Mouse (Mus musculus) kidney, adult 2 months (tissue): ENCODE data around the gene 4932411N23Rik. TPM values are rescaled to one million over a fixed set of nuclear protein-coding genes. Genes with fewer than 3 reads are reported as not detected.
A peak's percentile ranks its signal among the peaks of the same experiment; 100 is the strongest.
"Not testable (repeated sequence)": the region's sequence is repeated elsewhere in the genome, so short reads cannot be mapped to it uniquely, and the experiment has no call there.

Experiments
- DNase-seq: peaks from one replicate; pipeline ENCODE4 v3.0.0; 2021
- H3K27ac ChIP-seq: fragments of 200-500 bp; 2 replicates; pipeline ENCODE4 v1.5.1; 2012; ENCODE audit warnings: low read depth, low read length, control low read depth, inconsistent platforms; ENCODE audit not compliant: insufficient read depth
- H3K27me3 ChIP-seq: fragments of 200-500 bp; replicated peaks from 2 replicates; pipeline ENCODE4 v1.6.1; 2012; ENCODE audit warnings: mild to moderate bottlenecking, moderate library complexity, low read length, inconsistent platforms; ENCODE audit not compliant: control insufficient read depth, insufficient read depth
- H3K36me3 ChIP-seq: fragments of 200-500 bp; 2 replicates; pipeline ENCODE4 v1.6.1; 2012; ENCODE audit warnings: mild to moderate bottlenecking, moderate library complexity, low read length, inconsistent platforms; ENCODE audit not compliant: control insufficient read depth, insufficient read depth
- H3K4me1 ChIP-seq: fragments of 200-500 bp; 2 replicates; pipeline ENCODE4 v1.6.1; 2011; ENCODE audit warnings: low read length; ENCODE audit not compliant: control insufficient read depth, insufficient read depth
- H3K4me3 ChIP-seq: fragments of 200-500 bp; 2 replicates; pipeline ENCODE4 v1.5.1; 2011; ENCODE audit warnings: mild to moderate bottlenecking, low read depth, low read length, control low read depth; ENCODE audit not compliant: insufficient read depth
- CTCF ChIP-seq: fragments of 200-500 bp; conservative IDR thresholded peaks from 2 replicates; pipeline ENCODE4 v1.5.1; 2011; ENCODE audit warnings: low read depth, mild to moderate bottlenecking, control low read depth, low read length, moderate library complexity, mixed read lengths; ENCODE audit not compliant: insufficient read depth, insufficient read length
- POLR2A ChIP-seq: fragments of 200-500 bp; IDR thresholded peaks from one replicate; pipeline ENCODE4 v1.6.1; 2011; ENCODE audit warnings: low read depth, low read length, control low read depth
- WGBS: fragments of 180-500 bp; shearing (Covaris S2); methylation state at CpG from one replicate; pipeline ENCODE4 v1.1.7; 2018; 5-methylcytosine and 5-hydroxymethylcytosine counted together
- polyA plus RNA-seq: library from polyadenylated mRNA; depleted of rRNA; stranded (reverse); fragments of >200 nt; gene quantifications from 2 replicates; pipeline ENCODE4 v1.2.3, GENCODE M21; 2012; rRNA removed

Gene 4932411N23Rik
- polyA plus RNA-seq = not detected in 2 replicates

DNA sequence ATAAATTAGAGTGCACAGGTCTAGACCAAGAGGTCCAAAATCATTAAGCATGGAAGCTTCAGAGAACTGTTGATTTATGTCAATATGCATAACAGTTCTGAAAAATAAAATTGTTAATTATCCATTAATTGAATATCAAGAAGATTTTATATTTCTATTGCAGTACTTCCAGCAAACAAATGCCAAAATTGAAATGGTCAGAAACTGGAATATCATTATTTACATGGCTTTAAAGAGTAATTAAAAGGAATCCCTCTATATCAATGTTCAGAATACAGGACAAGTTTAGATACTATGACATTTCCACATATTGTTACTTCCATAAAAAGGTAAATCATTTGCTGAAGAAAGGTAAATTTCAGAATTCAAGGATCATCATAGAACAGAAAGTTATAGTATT is at the start of gene 4932411N23Rik:
Gene 4932411N23Rik (minus strand): TSS at position 101 of the 400 bp plus-strand sequence.
- H3K4me1 ChIP-seq = no peaks in the 10 kb centered on the region
- no peaks in the 10 kb centered on the region for H3K27me3 ChIP-seq
- no peak within 1 kb of the TSS for H3K27ac ChIP-seq
- H3K4me3 ChIP-seq = no peak within 1 kb of the TSS
- no peaks in the 10 kb centered on the region for H3K36me3 ChIP-seq
- no peak for DNase-seq
- TF ChIP-seq POLR2A = no peak
- no peak for TF ChIP-seq CTCF

GRCm38 (mm10) chrX:126779895-126780294 is 35.8 kb downstream of the 4932411N23Rik start:
- Histone ChIP-seq H3K27me3 (no peaks in the 10 kb centered on the region), H3K27ac (no peak overlapping the region), H3K36me3 (no peaks in the 10 kb centered on the region), H3K4me3 (no peak overlapping the region), H3K4me1 (no peaks in the 10 kb centered on the region)
- TF ChIP-seq CTCF (no peak), POLR2A (no peak)
- 83% methylated on average over 5 of the region's 5 CpGs for WGBS
- DNase-seq = no peak

DNA sequence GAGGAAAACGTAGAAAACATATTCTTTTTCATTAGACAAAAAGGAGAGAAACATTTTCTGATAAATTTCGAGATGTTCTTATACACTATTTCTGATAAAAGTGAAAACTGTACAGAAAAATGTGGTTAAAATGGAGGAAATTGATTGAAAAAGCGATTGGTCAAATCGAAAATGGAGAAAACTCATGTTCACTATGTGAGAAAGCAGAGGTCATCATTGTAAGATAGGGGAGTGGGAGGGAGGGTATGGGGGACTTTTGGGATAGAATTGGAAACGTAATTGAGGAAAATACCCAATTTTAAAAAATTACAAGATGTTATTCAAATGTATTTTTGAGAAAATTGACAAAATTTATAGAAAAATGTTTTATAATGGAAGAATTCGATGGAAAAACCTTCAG is 38.0 kb downstream of the 4932411N23Rik start:
- H3K27me3 ChIP-seq, H3K27ac ChIP-seq, H3K4me1 ChIP-seq, H3K36me3 ChIP-seq, H3K4me3 ChIP-seq: not testable (repeated sequence)
- DNase-seq = peak; percentile 6
- WGBS = 80% methylated on average over 5 of the region's 6 CpGs

DNA sequence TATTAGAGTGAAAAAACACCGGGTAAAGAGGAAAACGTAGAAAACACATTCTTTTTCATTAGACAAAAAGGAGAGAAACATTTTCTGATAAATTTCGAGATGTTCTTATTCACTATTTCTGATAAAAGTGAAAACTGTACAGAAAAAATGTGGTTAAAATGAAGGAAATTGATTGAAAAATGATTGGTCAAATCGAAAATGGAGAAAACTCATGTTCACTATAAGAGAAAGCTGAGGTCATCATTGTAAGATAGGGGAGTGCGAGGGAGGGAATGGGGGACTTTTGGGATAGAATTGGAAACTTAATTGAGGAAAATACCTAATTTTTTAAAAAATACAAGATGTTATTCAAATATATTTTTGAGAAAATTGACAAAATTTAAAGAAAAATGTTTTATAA is 40.8 kb downstream of the 4932411N23Rik start:
- DNase-seq, H3K36me3 ChIP-seq, H3K27me3 ChIP-seq, H3K4me3 ChIP-seq, H3K4me1 ChIP-seq, H3K27ac ChIP-seq: not testable (repeated sequence)
- 81% methylated on average over 5 of the region's 5 CpGs for WGBS

- H3K4me1 ChIP-seq, H3K27me3 ChIP-seq, H3K27ac ChIP-seq, H3K36me3 ChIP-seq, DNase-seq, H3K4me3 ChIP-seq: not testable (repeated sequence)
- WGBS = 77% methylated on average over 5 of the region's 6 CpGs
These were observed 42.2 kb downstream of the 4932411N23Rik start for GRCm38 (mm10) chrX:126773511-126773910.

Other genes starting within 250 kb of the 4932411N23Rik start
- gene Gm382, start 224.1 kb upstream of the 4932411N23Rik start, polyA plus RNA-seq = not detected in 2 replicates